Mouse (Mus musculus): ENCODE measurements around the gene Gm8020.
"Not testable (repeated sequence)": the region's sequence is repeated elsewhere in the genome, so short reads cannot be mapped to it uniquely, and the experiment has no call there.

GRCm38 (mm10) chr14:42542316-42543169, 40.4 kb upstream of the Gm8020 start:
- not testable (repeated sequence) for TF ChIP-seq GATA1, TAL1 (IDR thresholded peaks at IDR 0.05; ENCODE audit: low read length)
